Mouse (Mus musculus): ENCODE data around the gene Gm20662. TPM values are rescaled to one million over a fixed set of nuclear protein-coding genes. Genes with fewer than 3 reads are reported as not detected.
A peak's percentile ranks its signal among the peaks of the same experiment; 100 is the strongest.

Gene Gm20662
- polyA plus RNA-seq, 1 experiment from 2014 or later, result not detected

DNA sequence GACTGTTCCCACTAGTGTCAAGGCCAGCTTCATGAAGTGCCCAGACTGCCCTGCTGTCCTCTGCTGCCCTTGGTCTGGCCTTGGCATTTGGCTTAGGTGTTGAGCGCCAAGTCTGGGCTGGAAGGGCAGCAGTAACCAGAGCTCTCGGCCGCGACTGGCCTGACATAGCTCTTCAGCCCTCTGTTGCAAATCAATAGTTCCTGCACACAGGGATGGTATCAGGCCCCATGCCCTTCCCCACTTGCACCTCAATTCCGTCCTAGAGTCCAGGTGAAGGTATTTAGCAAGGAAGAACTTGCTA is 61.1 kb downstream of the Gm20662 start:
- Histone ChIP-seq H3K27me3 (ENCODE audit: control insufficient read depth, insufficient read depth, low read length) (no peaks in the 10 kb centered on the region), H3K4me1 (ENCODE audit: control insufficient read depth, insufficient read depth, low read length) (no peaks in the 10 kb centered on the region), H3K27ac (replicated peaks; ENCODE audit: low read depth, low read length) (no peak overlapping the region), H3K4me3 (replicated peaks; ENCODE audit: low read depth, low read length) (no peak overlapping the region), H3K9me3 (ENCODE audit: control insufficient read depth, low read length) (no peaks in the 10 kb centered on the region), H3K9ac (replicated peaks; ENCODE audit: low read length) (no peak overlapping the region), H3K36me3 (ENCODE audit: control insufficient read depth, insufficient read depth, low read length) (peaks cover 81% of the 10 kb centered on the region), H3K4me2 (ENCODE audit: low read length) (no peak overlapping the region)
- WGBS, result 91% methylated on average over 5 of the region's 5 CpGs
- DNase-seq (no peak), ATAC-seq (ENCODE audit: low FRiP score, low TSS enrichment) (no peak)

DNA sequence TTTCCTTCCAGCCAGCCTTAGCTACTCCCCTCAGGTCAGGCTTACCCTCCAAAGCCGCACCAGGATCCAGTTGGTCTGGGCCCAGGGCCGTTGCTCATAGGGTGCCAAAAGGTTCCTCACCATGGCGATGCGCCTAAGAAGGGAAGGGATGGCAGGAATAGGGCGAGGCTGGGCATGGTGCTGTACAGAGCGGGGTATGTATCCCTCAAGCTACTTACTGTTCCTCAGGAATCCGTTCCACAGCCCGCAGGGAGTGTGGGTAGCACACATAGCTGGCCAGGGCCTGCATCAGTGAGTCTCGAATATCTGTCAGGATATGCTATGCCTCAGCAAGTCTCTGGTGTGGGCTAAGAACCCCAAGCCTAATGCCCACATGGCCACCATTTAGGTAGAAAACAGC is 62.1 kb downstream of the Gm20662 start:
- ATAC-seq (ENCODE audit: low FRiP score, low TSS enrichment), result no peak

DNA sequence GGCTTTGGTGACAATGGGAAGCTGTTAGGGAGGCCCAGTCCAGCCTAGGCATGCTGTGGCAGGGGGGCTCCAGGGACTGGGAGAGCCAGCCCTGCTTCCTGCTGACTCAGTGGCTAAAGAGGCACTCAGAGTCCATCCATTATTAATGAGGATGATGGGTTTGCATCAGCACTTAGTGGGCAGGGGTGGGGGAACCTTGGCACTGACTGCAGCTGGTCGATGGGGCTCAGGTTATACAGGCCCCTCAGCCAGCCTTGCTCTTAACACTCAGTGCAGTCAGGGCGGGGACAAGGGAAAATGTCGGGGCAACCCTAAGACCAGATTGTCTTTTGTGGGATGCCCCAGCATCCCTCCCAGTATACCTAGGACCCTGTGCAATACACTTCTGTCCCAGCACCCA is 66.0 kb downstream of the Gm20662 start:
- no peak overlapping the region for H3K4me2 ChIP-seq (ENCODE audit: low read length)
- no peaks in the 10 kb centered on the region for H3K27me3 ChIP-seq (ENCODE audit: control insufficient read depth, insufficient read depth, low read length)
- H3K9me3 ChIP-seq (ENCODE audit: control insufficient read depth, low read length), result no peaks in the 10 kb centered on the region
- DNase-seq (no peak), ATAC-seq (ENCODE audit: low FRiP score, low TSS enrichment) (no peak)
- H3K27ac ChIP-seq (replicated peaks; ENCODE audit: low read depth, low read length), result no peak overlapping the region
- no peak overlapping the region for H3K9ac ChIP-seq (replicated peaks; ENCODE audit: low read length)
- whole genome bisulfite sequencing, result 77% methylated on average over 3 of the region's 3 CpGs
- no peak overlapping the region for H3K4me3 ChIP-seq (replicated peaks; ENCODE audit: low read depth, low read length)
- no peaks in the 10 kb centered on the region for H3K4me1 ChIP-seq (ENCODE audit: control insufficient read depth, insufficient read depth, low read length)
- peaks cover 70% of the 10 kb centered on the region for H3K36me3 ChIP-seq (ENCODE audit: control insufficient read depth, insufficient read depth, low read length)

More for the DNA sequence above, 62.1 kb downstream of the Gm20662 start:
- Histone ChIP-seq H3K27ac (replicated peaks; ENCODE audit: low read depth, low read length) (no peak overlapping the region), H3K27me3 (ENCODE audit: control insufficient read depth, insufficient read depth, low read length) (no peaks in the 10 kb centered on the region), H3K4me1 (ENCODE audit: control insufficient read depth, insufficient read depth, low read length) (no peaks in the 10 kb centered on the region), H3K36me3 (ENCODE audit: control insufficient read depth, insufficient read depth, low read length) (peaks cover 91% of the 10 kb centered on the region), H3K9me3 (ENCODE audit: control insufficient read depth, low read length) (no peaks in the 10 kb centered on the region), H3K9ac (replicated peaks; ENCODE audit: low read length) (no peak overlapping the region), H3K4me3 (replicated peaks; ENCODE audit: low read depth, low read length) (no peak overlapping the region), H3K4me2 (ENCODE audit: low read length) (no peak overlapping the region)
- 98% methylated on average over 9 of the region's 9 CpGs for WGBS
- DNase-seq, result no peak

DNA sequence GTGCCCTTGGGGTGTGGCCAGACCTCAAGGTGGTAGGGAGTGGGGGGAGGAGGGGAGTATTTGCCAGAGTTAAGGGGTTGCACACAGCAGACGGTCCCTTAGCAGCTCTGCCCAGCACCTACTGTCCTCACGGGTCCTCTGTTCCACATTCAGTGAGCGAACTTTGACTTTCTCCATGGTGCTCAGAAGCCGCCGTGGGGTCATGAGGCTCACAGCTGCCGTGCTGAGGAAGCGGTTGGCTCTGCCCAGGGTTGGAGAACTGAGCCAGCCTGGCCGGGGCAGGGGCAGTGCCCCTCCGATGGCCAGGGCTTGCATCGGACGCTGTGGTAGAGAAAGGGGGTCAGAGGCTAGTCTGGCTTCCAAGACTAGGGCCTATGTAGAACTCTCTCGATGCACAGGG is 67.2 kb downstream of the Gm20662 start:
- WGBS, result 90% methylated on average over 12 of the region's 12 CpGs
- Histone ChIP-seq H3K4me1 (ENCODE audit: control insufficient read depth, insufficient read depth, low read length) (no peaks in the 10 kb centered on the region), H3K27me3 (ENCODE audit: control insufficient read depth, insufficient read depth, low read length) (no peaks in the 10 kb centered on the region), H3K9ac (replicated peaks; ENCODE audit: low read length) (no peak overlapping the region), H3K9me3 (ENCODE audit: control insufficient read depth, low read length) (no peaks in the 10 kb centered on the region), H3K4me3 (replicated peaks; ENCODE audit: low read depth, low read length) (no peak overlapping the region), H3K4me2 (ENCODE audit: low read length) (no peak overlapping the region), H3K36me3 (ENCODE audit: control insufficient read depth, insufficient read depth, low read length) (peaks cover 59% of the 10 kb centered on the region), H3K27ac (replicated peaks; ENCODE audit: low read depth, low read length) (no peak overlapping the region)
- DNase-seq (no peak), ATAC-seq (ENCODE audit: low FRiP score, low TSS enrichment) (no peak)

DNA sequence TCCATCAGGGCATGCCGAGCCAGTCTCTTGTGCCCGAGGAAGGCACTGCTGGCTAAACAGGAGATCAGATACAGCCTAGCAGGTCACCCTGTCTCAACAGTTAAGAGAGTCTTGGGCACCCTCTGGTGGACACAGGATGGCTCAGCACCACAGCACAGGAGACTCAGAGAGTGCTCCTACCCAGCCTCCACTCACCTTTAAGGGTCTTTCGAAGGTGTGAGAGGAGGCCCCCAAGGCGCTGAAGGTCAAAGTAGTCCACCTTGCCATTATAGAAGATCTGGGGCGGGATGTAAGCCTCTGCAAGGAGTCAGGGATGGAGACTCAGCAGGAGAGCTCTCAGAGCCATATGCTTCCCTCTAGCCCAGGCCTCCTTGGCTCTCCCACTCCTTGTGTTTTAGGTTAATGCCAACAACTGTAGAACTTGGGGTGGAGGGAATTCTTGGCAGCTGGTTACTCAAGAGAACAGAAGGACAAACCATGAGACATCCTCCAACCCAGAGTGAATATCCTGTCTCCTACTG is 69.4 kb downstream of the Gm20662 start:
- WGBS, result 54% methylated on average over 5 of the region's 5 CpGs
- peaks cover 59% of the 10 kb centered on the region for H3K36me3 ChIP-seq (ENCODE audit: control insufficient read depth, insufficient read depth, low read length)

DNA sequence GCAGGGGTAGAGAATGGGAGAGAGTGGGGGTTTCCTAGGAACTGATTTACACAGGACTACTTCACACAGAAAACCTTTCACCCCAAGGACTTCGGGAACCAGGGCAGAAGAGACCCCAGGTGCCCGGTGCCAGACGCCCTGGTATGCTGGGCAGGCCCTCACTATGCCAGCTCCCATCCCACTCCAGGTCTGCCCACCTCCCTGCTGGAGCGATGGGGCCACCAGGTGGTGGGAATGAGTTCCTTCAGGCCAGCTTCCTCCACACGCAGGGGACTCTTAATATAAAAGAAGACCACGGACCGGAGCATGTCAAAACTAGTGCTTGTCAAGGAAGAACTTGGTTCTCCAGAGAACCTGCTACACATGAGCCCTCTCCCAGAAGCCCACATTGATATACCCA is 71.0 kb downstream of the Gm20662 start:
- DNase-seq (no peak), ATAC-seq (ENCODE audit: low FRiP score, low TSS enrichment) (no peak)
- Histone ChIP-seq H3K4me1 (ENCODE audit: control insufficient read depth, insufficient read depth, low read length) (no peaks in the 10 kb centered on the region), H3K4me3 (replicated peaks; ENCODE audit: low read depth, low read length) (no peak overlapping the region), H3K4me2 (ENCODE audit: low read length) (no peak overlapping the region), H3K36me3 (ENCODE audit: control insufficient read depth, insufficient read depth, low read length) (peaks cover 54% of the 10 kb centered on the region), H3K9me3 (ENCODE audit: control insufficient read depth, low read length) (no peaks in the 10 kb centered on the region), H3K27ac (replicated peaks; ENCODE audit: low read depth, low read length) (no peak overlapping the region), H3K9ac (replicated peaks; ENCODE audit: low read length) (no peak overlapping the region), H3K27me3 (ENCODE audit: control insufficient read depth, insufficient read depth, low read length) (no peaks in the 10 kb centered on the region)
- 85% methylated on average over 7 of the region's 7 CpGs for WGBS

More for the DNA sequence above, 69.4 kb downstream of the Gm20662 start:
- no peaks in the 10 kb centered on the region for H3K27me3 ChIP-seq (ENCODE audit: control insufficient read depth, insufficient read depth, low read length)
- no peak overlapping the region for H3K27ac ChIP-seq (replicated peaks; ENCODE audit: low read depth, low read length)
- no peaks in the 10 kb centered on the region for H3K9me3 ChIP-seq (ENCODE audit: control insufficient read depth, low read length)
- peak; percentile 62; the same call in 1 of the 2 replicates for ATAC-seq (ENCODE audit: low FRiP score, low TSS enrichment)
- H3K4me1 ChIP-seq (ENCODE audit: control insufficient read depth, insufficient read depth, low read length), result no peaks in the 10 kb centered on the region
- no peak overlapping the region for H3K4me2 ChIP-seq (ENCODE audit: low read length)
- DNase-seq, result peak; percentile 84
- H3K4me3 ChIP-seq (replicated peaks; ENCODE audit: low read depth, low read length), result no peak overlapping the region
- no peak overlapping the region for H3K9ac ChIP-seq (replicated peaks; ENCODE audit: low read length)

DNA sequence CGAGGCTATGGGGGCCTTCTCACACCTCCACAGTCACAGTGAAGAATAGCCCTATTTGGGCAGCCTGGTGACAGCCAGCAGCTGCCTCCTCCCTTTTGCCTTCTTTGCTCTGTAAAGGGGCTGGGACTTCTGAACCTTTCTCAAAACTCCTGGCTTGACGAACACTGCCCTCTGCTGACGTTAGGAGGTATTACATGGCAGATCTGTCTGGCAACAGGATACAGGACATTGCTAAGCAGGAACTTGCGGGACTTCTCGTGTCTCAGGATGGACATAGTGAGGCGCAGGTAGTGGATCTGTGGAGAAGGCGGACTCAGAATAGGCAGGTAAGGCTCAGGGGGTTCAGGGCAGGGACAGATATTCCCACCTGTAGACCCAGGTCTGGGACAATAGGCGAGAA is 71.8 kb downstream of the Gm20662 start:
- Histone ChIP-seq H3K9me3 (ENCODE audit: control insufficient read depth, low read length) (no peaks in the 10 kb centered on the region), H3K4me3 (replicated peaks; ENCODE audit: low read depth, low read length) (no peak overlapping the region), H3K9ac (replicated peaks; ENCODE audit: low read length) (no peak overlapping the region), H3K27ac (replicated peaks; ENCODE audit: low read depth, low read length) (no peak overlapping the region), H3K4me1 (ENCODE audit: control insufficient read depth, insufficient read depth, low read length) (no peaks in the 10 kb centered on the region), H3K36me3 (ENCODE audit: control insufficient read depth, insufficient read depth, low read length) (peaks cover 47% of the 10 kb centered on the region), H3K27me3 (ENCODE audit: control insufficient read depth, insufficient read depth, low read length) (no peaks in the 10 kb centered on the region), H3K4me2 (ENCODE audit: low read length) (no peak overlapping the region)
- 22% methylated on average over 8 of the region's 8 CpGs for WGBS
- ATAC-seq (ENCODE audit: low FRiP score, low TSS enrichment), result 0 out of 2 replicates have a peak, but pooled peaks have one; percentile 32
- DNase-seq, result peak; percentile 92

DNA sequence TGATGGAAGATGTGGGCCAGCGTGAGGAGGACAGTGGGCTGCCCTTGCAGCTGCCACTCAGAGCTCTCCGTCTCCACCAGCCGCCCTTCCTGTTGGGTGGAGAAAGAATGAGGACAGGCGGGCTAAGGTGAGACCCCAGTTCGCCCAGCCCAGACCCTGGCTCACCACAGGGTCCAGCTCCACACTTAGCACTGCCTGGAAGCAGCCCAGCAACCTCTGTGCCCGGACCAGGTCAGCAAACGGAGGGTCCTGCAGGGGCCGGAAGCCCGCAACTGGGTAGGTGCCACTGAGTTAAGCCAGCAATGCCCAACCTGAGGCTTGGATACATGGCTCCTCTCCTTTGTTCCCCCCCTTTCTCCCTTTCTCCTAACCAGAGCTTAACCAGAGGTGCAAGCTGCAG is 72.9 kb downstream of the Gm20662 start:
- H3K9me3 ChIP-seq (ENCODE audit: control insufficient read depth, low read length), result no peaks in the 10 kb centered on the region
- no peaks in the 10 kb centered on the region for H3K27me3 ChIP-seq (ENCODE audit: control insufficient read depth, insufficient read depth, low read length)
- H3K4me3 ChIP-seq (replicated peaks; ENCODE audit: low read depth, low read length), result no peak overlapping the region
- DNase-seq (no peak), ATAC-seq (ENCODE audit: low FRiP score, low TSS enrichment) (no peak)
- no peak overlapping the region for H3K27ac ChIP-seq (replicated peaks; ENCODE audit: low read depth, low read length)
- no peaks in the 10 kb centered on the region for H3K4me1 ChIP-seq (ENCODE audit: control insufficient read depth, insufficient read depth, low read length)
- H3K9ac ChIP-seq (replicated peaks; ENCODE audit: low read length), result no peak overlapping the region
- WGBS, result 87% methylated on average over 9 of the region's 9 CpGs
- no peak overlapping the region for H3K4me2 ChIP-seq (ENCODE audit: low read length)
- H3K36me3 ChIP-seq (ENCODE audit: control insufficient read depth, insufficient read depth, low read length), result peaks cover 42% of the 10 kb centered on the region

DNA sequence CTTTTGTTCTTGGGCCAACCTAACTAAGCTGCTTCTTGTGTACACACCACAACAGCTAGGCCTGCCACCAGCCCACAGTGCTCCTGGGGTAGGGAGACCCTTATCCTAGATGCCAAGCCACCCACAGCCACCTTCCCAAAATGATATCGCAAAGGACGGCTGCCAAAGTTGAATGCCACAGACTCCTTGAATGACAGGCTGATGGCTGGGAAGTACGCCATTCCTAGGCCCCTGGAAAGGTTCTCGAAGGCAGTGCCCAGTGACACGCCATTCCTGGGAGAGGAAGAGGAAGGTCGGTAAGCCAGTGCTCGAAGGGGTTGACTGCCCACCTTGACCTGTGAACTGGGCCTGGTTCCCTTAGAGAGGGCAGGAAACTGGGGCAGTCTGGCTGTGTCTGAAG is 73.4 kb downstream of the Gm20662 start:
- 90% methylated on average over 7 of the region's 7 CpGs for WGBS
- no peaks in the 10 kb centered on the region for H3K27me3 ChIP-seq (ENCODE audit: control insufficient read depth, insufficient read depth, low read length)
- no peaks in the 10 kb centered on the region for H3K9me3 ChIP-seq (ENCODE audit: control insufficient read depth, low read length)
- ATAC-seq (ENCODE audit: low FRiP score, low TSS enrichment) (no peak), DNase-seq (no peak)
- no peak overlapping the region for H3K4me3 ChIP-seq (replicated peaks; ENCODE audit: low read depth, low read length)
- no peaks in the 10 kb centered on the region for H3K4me1 ChIP-seq (ENCODE audit: control insufficient read depth, insufficient read depth, low read length)
- no peak overlapping the region for H3K27ac ChIP-seq (replicated peaks; ENCODE audit: low read depth, low read length)
- H3K36me3 ChIP-seq (ENCODE audit: control insufficient read depth, insufficient read depth, low read length), result peaks cover 39% of the 10 kb centered on the region
- no peak overlapping the region for H3K4me2 ChIP-seq (ENCODE audit: low read length)
- H3K9ac ChIP-seq (replicated peaks; ENCODE audit: low read length), result no peak overlapping the region
